Mouse (Mus musculus) testis, adult 2 months (tissue): ENCODE results near the gene Mid1.
"Not testable (repeated sequence)": the region's sequence is repeated elsewhere in the genome, so short reads cannot be mapped to it uniquely, and the experiment has no call there.

Experiments
- CTCF ChIP-seq: fragments of 200-500 bp; IDR thresholded peaks from 2 replicates; pipeline ENCODE4 v1.5.1; 2012; ENCODE audit warnings: low read depth, mild to moderate bottlenecking, inconsistent platforms, low read length, moderate library complexity; ENCODE audit not compliant: control insufficient read depth, insufficient read depth, insufficient replicate concordance
- POLR2A ChIP-seq: fragments of 200-500 bp; IDR thresholded peaks from 2 replicates; pipeline ENCODE4 v1.6.1; 2012; ENCODE audit warnings: low read depth, mild to moderate bottlenecking, inconsistent platforms, low read length, moderate library complexity; ENCODE audit not compliant: control insufficient read depth

GRCm38 (mm10) chrX:169986519-169987367 is 301.7 kb downstream of the Mid1 start:
- TF ChIP-seq CTCF, POLR2A: not testable (repeated sequence)
